Mouse (Mus musculus): ENCODE measurements around the gene Parvg. TPM values are rescaled to one million over a fixed set of nuclear protein-coding genes. Genes with fewer than 3 reads are reported as not detected.

Parvg gene
- polyA plus RNA-seq, 1 experiment from 2014 or later, result 5.9 TPM

DNA sequence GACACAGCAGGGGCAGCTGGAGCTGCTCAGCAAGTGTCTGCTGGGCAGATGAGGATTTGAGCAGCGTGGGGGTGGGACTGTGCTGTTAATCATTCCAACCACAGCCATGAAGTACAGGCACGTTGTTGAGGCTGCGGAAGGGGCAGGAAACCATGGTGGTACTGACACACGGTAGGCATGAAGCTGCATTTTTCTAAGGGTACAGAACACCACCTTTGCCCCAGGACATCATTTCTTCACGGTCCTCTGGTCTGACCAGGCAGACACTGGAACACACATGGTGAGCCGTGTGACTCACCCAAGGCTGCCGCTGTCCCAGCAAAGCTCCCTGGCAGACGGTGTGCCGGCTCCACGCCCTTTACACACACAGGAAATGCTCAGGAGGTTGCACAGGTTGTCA lies 56.4 kb downstream of the Parvg start:
- no peaks in the 10 kb centered on the region for H3K9me3 ChIP-seq (ENCODE audit: control insufficient read depth, low read length)
- no peaks in the 10 kb centered on the region for H3K4me1 ChIP-seq (replicated peaks; ENCODE audit: control insufficient read depth, insufficient read depth, low read length)
- no peak overlapping the region for H3K4me3 ChIP-seq (ENCODE audit: low read depth, low read length)
- H3K4me2 ChIP-seq, result no peak overlapping the region
- ATAC-seq (replicated peaks; ENCODE audit: low FRiP score), result no peak
- no peaks in the 10 kb centered on the region for H3K36me3 ChIP-seq (ENCODE audit: control insufficient read depth, insufficient read depth, low read length)
- H3K27ac ChIP-seq (ENCODE audit: low read depth, low read length), result no peak overlapping the region
- 60% methylated on average over 10 of the region's 10 CpGs for WGBS
- no peak for DNase-seq (ENCODE audit: low spot score)
- no peak overlapping the region for H3K9ac ChIP-seq (ENCODE audit: low read depth, low read length)
- H3K27me3 ChIP-seq (replicated peaks; ENCODE audit: control insufficient read depth, insufficient read depth, low read length), result no peaks in the 10 kb centered on the region

DNA sequence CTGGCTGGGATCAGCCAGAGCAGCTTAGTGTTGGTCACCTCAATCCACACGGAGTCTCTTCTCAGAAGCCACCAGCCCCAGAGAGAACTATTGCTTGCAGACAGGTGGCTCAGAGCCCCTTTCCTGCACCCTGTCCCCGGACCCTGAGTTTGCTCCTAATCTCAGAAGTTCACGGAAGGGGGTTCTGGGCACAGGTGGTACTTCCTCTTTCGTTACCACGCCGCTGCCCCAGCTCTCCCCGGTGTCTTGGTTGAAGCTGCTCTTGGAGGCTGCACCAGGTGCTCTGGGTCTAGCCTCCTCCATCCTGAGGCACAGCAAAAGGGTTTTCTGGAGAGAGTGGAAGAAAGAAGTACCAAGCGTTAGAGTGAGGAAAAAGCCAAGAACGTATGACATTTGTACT lies 60.2 kb downstream of the Parvg start:
- WGBS, result 81% methylated on average over 9 of the region's 9 CpGs
- Histone ChIP-seq H3K9me3 (ENCODE audit: control insufficient read depth, low read length) (no peaks in the 10 kb centered on the region), H3K4me1 (replicated peaks; ENCODE audit: control insufficient read depth, insufficient read depth, low read length) (no peaks in the 10 kb centered on the region)

DNA sequence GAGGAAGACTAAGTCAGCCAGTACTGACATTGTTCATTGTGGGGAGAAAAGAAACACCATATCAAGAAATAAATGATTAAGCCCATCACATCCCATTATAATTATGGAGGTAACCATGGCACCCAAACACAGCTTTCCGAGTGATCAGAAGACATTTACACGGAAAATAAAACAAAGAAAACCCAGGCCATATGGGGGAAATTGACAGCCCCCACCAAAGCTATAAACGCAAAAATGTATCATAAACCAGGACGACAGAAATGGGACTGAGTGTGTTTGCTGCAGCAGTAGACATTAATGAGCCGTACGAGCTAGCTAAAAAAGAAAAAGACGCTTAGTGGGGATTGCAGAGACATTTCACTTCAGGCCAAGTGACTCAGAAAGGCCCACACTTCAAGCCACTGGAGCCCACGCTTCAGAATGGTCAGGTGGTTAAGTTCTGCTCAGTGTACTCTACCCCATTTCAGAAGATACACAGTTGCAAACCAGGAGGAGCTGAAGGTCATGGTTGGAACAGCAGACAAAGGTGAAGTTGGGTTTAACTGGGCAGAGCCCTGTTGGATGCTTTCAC lies 62.3 kb downstream of the Parvg start:
- Histone ChIP-seq H3K4me2 (no peak overlapping the region), H3K4me3 (ENCODE audit: low read depth, low read length) (no peak overlapping the region), H3K9me3 (ENCODE audit: control insufficient read depth, low read length) (no peaks in the 10 kb centered on the region), H3K9ac (ENCODE audit: low read depth, low read length) (no peak overlapping the region), H3K27ac (ENCODE audit: low read depth, low read length) (no peak overlapping the region), H3K36me3 (ENCODE audit: control insufficient read depth, insufficient read depth, low read length) (no peaks in the 10 kb centered on the region), H3K27me3 (replicated peaks; ENCODE audit: control insufficient read depth, insufficient read depth, low read length) (no peaks in the 10 kb centered on the region), H3K4me1 (replicated peaks; ENCODE audit: control insufficient read depth, insufficient read depth, low read length) (no peaks in the 10 kb centered on the region)
- 84% methylated on average over 8 of the region's 8 CpGs for WGBS
- DNase-seq (ENCODE audit: low spot score) (no peak), ATAC-seq (replicated peaks; ENCODE audit: low FRiP score) (no peak)

More for the DNA sequence above, 60.2 kb downstream of the Parvg start:
- Histone ChIP-seq H3K4me3 (ENCODE audit: low read depth, low read length) (no peak overlapping the region), H3K4me2 (no peak overlapping the region), H3K27ac (ENCODE audit: low read depth, low read length) (no peak overlapping the region), H3K27me3 (replicated peaks; ENCODE audit: control insufficient read depth, insufficient read depth, low read length) (no peaks in the 10 kb centered on the region), H3K36me3 (ENCODE audit: control insufficient read depth, insufficient read depth, low read length) (no peaks in the 10 kb centered on the region), H3K9ac (ENCODE audit: low read depth, low read length) (no peak overlapping the region)
- no peak for ATAC-seq (replicated peaks; ENCODE audit: low FRiP score)
- no peak for DNase-seq (ENCODE audit: low spot score)

DNA sequence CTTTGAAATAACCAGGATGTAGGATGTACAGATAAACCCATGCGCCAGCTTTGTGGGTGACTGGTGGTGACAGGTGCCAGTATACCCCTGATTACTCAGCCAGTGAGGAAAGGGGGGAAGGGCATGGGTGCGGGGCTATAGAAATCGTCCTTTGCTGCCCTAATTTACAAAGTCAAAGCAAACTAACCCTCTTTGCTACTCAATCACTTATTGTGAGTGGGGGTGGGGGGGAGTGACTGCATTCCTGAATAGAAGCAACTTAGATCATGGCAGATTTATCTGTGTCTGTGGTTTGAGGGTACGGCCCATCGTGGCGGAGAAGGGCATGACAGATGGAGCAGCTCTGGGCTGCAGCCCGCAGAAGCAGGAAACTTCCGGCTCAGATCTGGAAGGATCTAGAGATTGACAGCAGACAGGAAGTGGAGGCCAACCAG lies 64.9 kb downstream of the Parvg start:
- Histone ChIP-seq H3K4me2 (no peak overlapping the region), H3K27me3 (replicated peaks; ENCODE audit: control insufficient read depth, insufficient read depth, low read length) (no peaks in the 10 kb centered on the region), H3K27ac (ENCODE audit: low read depth, low read length) (no peak overlapping the region), H3K36me3 (ENCODE audit: control insufficient read depth, insufficient read depth, low read length) (no peaks in the 10 kb centered on the region), H3K4me3 (ENCODE audit: low read depth, low read length) (no peak overlapping the region), H3K9ac (ENCODE audit: low read depth, low read length) (no peak overlapping the region), H3K9me3 (ENCODE audit: control insufficient read depth, low read length) (no peaks in the 10 kb centered on the region), H3K4me1 (replicated peaks; ENCODE audit: control insufficient read depth, insufficient read depth, low read length) (no peaks in the 10 kb centered on the region)
- DNase-seq (ENCODE audit: low spot score), result no peak
- no peak for ATAC-seq (replicated peaks; ENCODE audit: low FRiP score)
- WGBS, result 45% methylated on average over 8 of the region's 8 CpGs

DNA sequence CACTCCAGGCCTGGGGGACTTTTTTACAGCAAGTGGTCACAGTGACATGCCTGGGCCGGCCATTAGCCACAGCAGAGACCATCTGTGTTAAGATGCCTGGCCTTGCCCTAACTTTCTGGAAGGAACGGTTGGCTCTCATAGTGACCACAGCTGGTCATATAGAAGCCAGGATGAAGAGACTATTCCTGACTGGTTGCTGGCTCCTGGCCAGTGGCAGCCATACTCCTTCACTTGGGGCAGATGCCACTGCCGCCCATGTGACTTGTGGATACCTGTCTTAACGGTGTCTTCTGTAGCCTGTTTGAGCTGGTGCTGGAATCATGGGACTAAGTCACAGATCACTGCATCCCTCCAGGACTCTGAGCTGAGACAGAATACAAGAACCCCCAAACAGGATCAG lies 68.3 kb downstream of the Parvg start:
- no peaks in the 10 kb centered on the region for H3K9me3 ChIP-seq (ENCODE audit: control insufficient read depth, low read length)
- no peaks in the 10 kb centered on the region for H3K36me3 ChIP-seq (ENCODE audit: control insufficient read depth, insufficient read depth, low read length)
- 87% methylated on average over 4 of the region's 4 CpGs for WGBS
- no peak for DNase-seq (ENCODE audit: low spot score)
- H3K4me1 ChIP-seq (replicated peaks; ENCODE audit: control insufficient read depth, insufficient read depth, low read length), result no peaks in the 10 kb centered on the region
- no peak overlapping the region for H3K4me3 ChIP-seq (ENCODE audit: low read depth, low read length)
- no peak for ATAC-seq (replicated peaks; ENCODE audit: low FRiP score)
- no peak overlapping the region for H3K9ac ChIP-seq (ENCODE audit: low read depth, low read length)
- no peak overlapping the region for H3K27ac ChIP-seq (ENCODE audit: low read depth, low read length)
- no peak overlapping the region for H3K4me2 ChIP-seq
- no peaks in the 10 kb centered on the region for H3K27me3 ChIP-seq (replicated peaks; ENCODE audit: control insufficient read depth, insufficient read depth, low read length)

Other genes with a start within 250 kb of the Parvg start
- gene Sult4a1, start 218.3 kb upstream of the Parvg start, polyA plus RNA-seq (2014; fragmentation: Nextera tagmentation; extraction: Ambion mirVana), result 0.81 and 0.88 TPM in 2 replicates
- not detected in 2 replicates for gene Pnpla5, start 200.9 kb upstream of the Parvg start, polyA plus RNA-seq (2014; fragmentation: Nextera tagmentation; extraction: Ambion mirVana)
- gene Pnpla3, start 156.2 kb upstream of the Parvg start, polyA plus RNA-seq (2014; fragmentation: Nextera tagmentation; extraction: Ambion mirVana), result 1.4 and 2.3 TPM in 2 replicates
- 137 and 148 TPM in 2 replicates for gene Samm50, start 131.8 kb upstream of the Parvg start, polyA plus RNA-seq (2014; fragmentation: Nextera tagmentation; extraction: Ambion mirVana)
- gene Parvb, start 92.0 kb upstream of the Parvg start, polyA plus RNA-seq (2014; fragmentation: Nextera tagmentation; extraction: Ambion mirVana), result 13.9 and 15.4 TPM in 2 replicates
- 0.25 and 0.51 TPM in 2 replicates for gene Shisal1, start 123.1 kb downstream of the Parvg start, polyA plus RNA-seq (2014; fragmentation: Nextera tagmentation; extraction: Ambion mirVana)
- 4.7 and 5.2 TPM in 2 replicates for gene Rtl6, start 233.8 kb downstream of the Parvg start, polyA plus RNA-seq (2014; fragmentation: Nextera tagmentation; extraction: Ambion mirVana)

All from liver, embryonic 11.5 days (tissue).